Mouse (Mus musculus) liver, postnatal 0 days (tissue): ENCODE measurements at regions not wholly inside any gene's neighbourhood (a gene's known extent, or its start where the extent isn't known, plus 50 kb on each side); places are given as distances from the start of the nearest gene placed in this dataset.

Source experiments
- ATAC-seq: fragments of 200-750 bp; cut with Nextera tagmentation; 2 replicates; pipeline ENCODE4 v1.8.0; 2017; ENCODE audit warnings: mild to moderate bottlenecking, moderate library complexity
- DNase-seq: peaks from one replicate; pipeline ENCODE4 v3.0.0-alpha.2; 2016
- H3K27ac ChIP-seq: fragments of 300-500 bp; sonication (generic); 2 replicates; pipeline ENCODE4 v1.5.1; 2014; ENCODE audit warnings: antibody characterized with exemption, moderate library complexity, mild to moderate bottlenecking, low read depth
- H3K27me3 ChIP-seq: fragments of 300-500 bp; sonication (generic); 2 replicates; pipeline ENCODE4 v1.6.1; 2014; ENCODE audit warnings: low read length, control low read depth, mixed read lengths; ENCODE audit not compliant: insufficient read depth
- H3K36me3 ChIP-seq: fragments of 300-500 bp; sonication (generic); replicated peaks from 2 replicates; pipeline ENCODE4 v1.6.1; 2014; ENCODE audit warnings: mild to moderate bottlenecking, control low read depth, low read length, moderate library complexity, mixed read lengths; ENCODE audit not compliant: insufficient read depth
- H3K4me1 ChIP-seq: fragments of 300-500 bp; sonication (generic); 2 replicates; pipeline ENCODE4 v1.6.1; 2014; ENCODE audit warnings: antibody characterized with exemption, mild to moderate bottlenecking, control low read depth; ENCODE audit not compliant: insufficient read depth
- H3K4me2 ChIP-seq: fragments of 300-500 bp; sonication (generic); 2 replicates; pipeline ENCODE4 v1.6.1; 2014; ENCODE audit warnings: low read depth, mild to moderate bottlenecking, low read length, moderate library complexity, mixed read lengths
- H3K4me3 ChIP-seq: fragments of 300-500 bp; sonication (generic); 2 replicates; pipeline ENCODE4 v1.5.1; 2014; ENCODE audit warnings: low read depth, low read length
- H3K9ac ChIP-seq: fragments of 300-500 bp; sonication (generic); replicated peaks from 2 replicates; pipeline ENCODE4 v1.6.1; 2014; ENCODE audit warnings: mild to moderate bottlenecking, moderate library complexity
- H3K9me3 ChIP-seq: fragments of 300-500 bp; sonication (generic); 2 replicates; pipeline ENCODE4 v1.6.1; 2016; ENCODE audit warnings: mild to moderate bottlenecking, control low read depth, low read length, mixed read lengths
- CTCF ChIP-seq: sonication (generic); IDR thresholded peaks from 2 replicates; pipeline ENCODE4 v1.5.1; 2016; ENCODE audit warnings: antibody characterized with exemption, low read depth
- EP300 ChIP-seq: IDR thresholded peaks from 2 replicates; pipeline ENCODE4 v1.6.1; 2016; ENCODE audit warnings: antibody characterized with exemption, low read depth, mild to moderate bottlenecking
- WGBS: fragments of 180-500 bp; shearing (Covaris S2); extraction: QIAGEN DNeasy Blood & Tissue Kit; methylation state at CpG from one replicate; pipeline ENCODE4 v1.1.7; 2014; ENCODE audit not compliant: insufficient replicate concordance; 5-methylcytosine and 5-hydroxymethylcytosine counted together

- H3K9me3 ChIP-seq: no peaks in the 10 kb centered on the region
- H3K9ac ChIP-seq: no peak overlapping the region
- DNase-seq (no peak), ATAC-seq (0 out of 2 replicates have a peak, but pooled peaks have one; percentile 27)
- WGBS: 38% methylated on average over 6 of the region's 6 CpGs
- TF ChIP-seq CTCF: no peak
- TF ChIP-seq EP300: no peak
- no peaks in the 10 kb centered on the region for H3K4me1 ChIP-seq
- no peaks in the 10 kb centered on the region for H3K36me3 ChIP-seq
- H3K27ac ChIP-seq: no peak overlapping the region
- H3K4me3 ChIP-seq: no peak overlapping the region
- no peaks in the 10 kb centered on the region for H3K27me3 ChIP-seq
- H3K4me2 ChIP-seq: no peak overlapping the region
Observed at GRCm38 (mm10) chr3:56270241-56270830, 86.8 kb upstream of the Nbea start.

GRCm38 (mm10) chr3:56261800-56262561, 78.5 kb upstream of the Nbea start:
- Histone ChIP-seq H3K4me2 (no peak overlapping the region), H3K27me3 (no peaks in the 10 kb centered on the region), H3K4me1 (no peaks in the 10 kb centered on the region), H3K27ac (no peak overlapping the region), H3K9ac (no peak overlapping the region), H3K4me3 (no peak overlapping the region), H3K36me3 (no peaks in the 10 kb centered on the region), H3K9me3 (no peaks in the 10 kb centered on the region)
- TF ChIP-seq CTCF (no peak), EP300 (no peak)
- DNase-seq (no peak), ATAC-seq (no peak)
- 65% methylated on average over 3 of the region's 3 CpGs for WGBS

- Histone ChIP-seq H3K4me1 (no peaks in the 10 kb centered on the region), H3K4me3 (no peak overlapping the region), H3K27ac (no peak overlapping the region), H3K9me3 (no peaks in the 10 kb centered on the region), H3K27me3 (no peaks in the 10 kb centered on the region), H3K4me2 (no peak overlapping the region), H3K36me3 (no peaks in the 10 kb centered on the region), H3K9ac (no peak overlapping the region)
- 66% methylated on average over 5 of the region's 5 CpGs for WGBS
- no peak for TF ChIP-seq EP300
- no peak for TF ChIP-seq CTCF
- DNase-seq (no peak), ATAC-seq (no peak)
Observed at GRCm38 (mm10) chr3:56256271-56256670, 72.8 kb upstream of the Nbea start.

GRCm38 (mm10) chr3:56244370-56244769, 60.9 kb upstream of the Nbea start:
- DNase-seq (no peak), ATAC-seq (no peak)
- Histone ChIP-seq H3K4me1 (no peaks in the 10 kb centered on the region), H3K4me2 (no peak overlapping the region), H3K9ac (no peak overlapping the region), H3K4me3 (no peak overlapping the region), H3K27ac (no peak overlapping the region), H3K36me3 (no peaks in the 10 kb centered on the region), H3K9me3 (no peaks in the 10 kb centered on the region), H3K27me3 (no peaks in the 10 kb centered on the region)
- TF ChIP-seq CTCF (no peak), EP300 (no peak)
- whole genome bisulfite sequencing: 42% methylated on average over 1 of the region's 1 CpGs

- H3K9ac ChIP-seq: no peak overlapping the region
- DNase-seq: no peak
Observed at GRCm38 (mm10) chr3:56238228-56238627, 54.7 kb upstream of the Nbea start.

GRCm38 (mm10) chr3:56236163-56236562, 52.7 kb upstream of the Nbea start:
- H3K4me1 ChIP-seq: no peaks in the 10 kb centered on the region
- no peaks in the 10 kb centered on the region for H3K27me3 ChIP-seq
- ATAC-seq (no peak), DNase-seq (no peak)
- no peaks in the 10 kb centered on the region for H3K9me3 ChIP-seq
- WGBS: 58% methylated on average over 1 of the region's 1 CpGs
- H3K36me3 ChIP-seq: no peaks in the 10 kb centered on the region
- no peak overlapping the region for H3K4me2 ChIP-seq
- TF ChIP-seq CTCF (no peak), EP300 (no peak)
- no peak overlapping the region for H3K27ac ChIP-seq
- no peak overlapping the region for H3K9ac ChIP-seq
- H3K4me3 ChIP-seq: no peak overlapping the region

More at GRCm38 (mm10) chr3:56238228-56238627, 54.7 kb upstream of the Nbea start:
- no peaks in the 10 kb centered on the region for H3K27me3 ChIP-seq
- TF ChIP-seq CTCF (no peak), EP300 (no peak)
- H3K27ac ChIP-seq: no peak overlapping the region
- no peaks in the 10 kb centered on the region for H3K4me1 ChIP-seq
- H3K4me2 ChIP-seq: no peak overlapping the region
- no peaks in the 10 kb centered on the region for H3K9me3 ChIP-seq
- no peaks in the 10 kb centered on the region for H3K36me3 ChIP-seq
- 26% methylated on average over 2 of the region's 2 CpGs for WGBS
- no peak for ATAC-seq
- no peak overlapping the region for H3K4me3 ChIP-seq
